Mouse (Mus musculus) lung, postnatal 0 days (tissue): ENCODE measurements around the gene Rptor. TPM values are rescaled to one million over a fixed set of nuclear protein-coding genes. Genes with fewer than 3 reads are reported as not detected.

Experiments used
- ATAC-seq: fragments of 200-750 bp; cut with Nextera tagmentation; 2 replicates; pipeline ENCODE4 v1.8.0; 2017; ENCODE audit warnings: moderate library complexity
- DNase-seq: peaks from one replicate; pipeline ENCODE4 v3.0.0-alpha.2; 2016; ENCODE audit warnings: low spot score
- H3K27ac ChIP-seq: fragments of 300-500 bp; sonication (generic); 2 replicates; pipeline ENCODE4 v1.5.1; 2014; ENCODE audit warnings: antibody characterized with exemption, mild to moderate bottlenecking, low read length, mixed read lengths
- H3K27me3 ChIP-seq: fragments of 300-500 bp; sonication (generic); replicated peaks from 2 replicates; pipeline ENCODE4 v1.6.1; 2014; ENCODE audit warnings: low read length, mixed read lengths; ENCODE audit not compliant: insufficient read depth
- H3K36me3 ChIP-seq: fragments of 300-500 bp; sonication (generic); 2 replicates; pipeline ENCODE4 v1.6.1; 2014; ENCODE audit warnings: low read length, mixed read lengths; ENCODE audit not compliant: insufficient read depth
- H3K4me1 ChIP-seq: fragments of 300-500 bp; sonication (generic); 2 replicates; pipeline ENCODE4 v1.6.1; 2014; ENCODE audit warnings: antibody characterized with exemption, low read depth, low read length, mixed read lengths; ENCODE audit not compliant: insufficient read depth
- H3K4me2 ChIP-seq: fragments of 300-500 bp; sonication (generic); replicated peaks from 2 replicates; pipeline ENCODE4 v1.6.1; 2014; ENCODE audit warnings: low read depth, mild to moderate bottlenecking, low read length, moderate library complexity, mixed read lengths
- H3K4me3 ChIP-seq: fragments of 300-500 bp; sonication (generic); 2 replicates; pipeline ENCODE4 v1.5.1; 2014; ENCODE audit warnings: low read depth, low read length
- H3K9ac ChIP-seq: fragments of 300-500 bp; sonication (generic); replicated peaks from 2 replicates; pipeline ENCODE4 v1.6.1; 2014; ENCODE audit warnings: low read depth, mild to moderate bottlenecking
- H3K9me3 ChIP-seq: fragments of 300-500 bp; sonication (generic); 2 replicates; pipeline ENCODE4 v1.6.1; 2016; ENCODE audit warnings: low read length, mixed read lengths
- CTCF ChIP-seq: IDR thresholded peaks from 2 replicates; pipeline ENCODE4 v1.5.1; 2016; ENCODE audit warnings: antibody characterized with exemption, mild to moderate bottlenecking
- EP300 ChIP-seq: IDR thresholded peaks from 2 replicates; pipeline ENCODE4 v1.6.1; 2016; ENCODE audit warnings: antibody characterized with exemption, mild to moderate bottlenecking, control low read depth
- WGBS: fragments of 180-500 bp; shearing (Covaris S2); extraction: QIAGEN DNeasy Blood & Tissue Kit; methylation state at CpG from one replicate; pipeline ENCODE4 v1.1.7; 2014; 5-methylcytosine and 5-hydroxymethylcytosine counted together
- polyA plus RNA-seq: library from polyadenylated mRNA; unstranded; fragments of >200 nt; fragmentation: Nextera tagmentation; extraction: Ambion mirVana; gene quantifications from 2 replicates; pipeline ENCODE4 v1.2.1, GENCODE M21; 2015

Rptor gene
- polyA plus RNA-seq, 1 experiment from 2014 or later = 5.3 TPM

DNA sequence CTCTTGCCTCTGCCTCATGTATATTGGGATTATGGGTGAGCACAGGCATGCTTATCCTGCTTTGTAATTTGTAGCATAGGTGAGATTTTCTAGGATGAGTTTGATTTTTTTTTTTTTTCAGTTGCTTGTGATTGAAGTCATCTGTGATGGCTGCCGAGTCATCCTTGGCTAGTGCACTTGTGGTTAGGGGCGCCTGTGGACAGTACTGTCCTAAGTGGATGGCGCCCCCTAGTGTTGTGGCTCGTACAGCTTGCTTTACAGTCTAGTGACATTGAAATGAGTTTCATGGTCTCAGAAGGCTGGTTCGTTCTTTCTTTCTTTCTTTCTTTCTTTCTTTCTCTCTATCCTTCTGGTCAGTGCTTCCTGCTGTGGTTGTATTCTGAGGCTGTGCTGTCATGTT, 16.1 kb downstream of the Rptor start:
- Histone ChIP-seq H3K36me3 (no peaks in the 10 kb centered on the region), H3K4me2 (no peak overlapping the region), H3K27me3 (no peaks in the 10 kb centered on the region), H3K9me3 (no peaks in the 10 kb centered on the region), H3K4me3 (no peak overlapping the region), H3K27ac (no peak overlapping the region), H3K4me1 (no peaks in the 10 kb centered on the region), H3K9ac (no peak overlapping the region)
- WGBS = 39% methylated on average over 5 of the region's 5 CpGs
- DNase-seq (peak; percentile 17), ATAC-seq (no peak)
- TF ChIP-seq EP300 (no peak), CTCF (peak; percentile 66)

DNA sequence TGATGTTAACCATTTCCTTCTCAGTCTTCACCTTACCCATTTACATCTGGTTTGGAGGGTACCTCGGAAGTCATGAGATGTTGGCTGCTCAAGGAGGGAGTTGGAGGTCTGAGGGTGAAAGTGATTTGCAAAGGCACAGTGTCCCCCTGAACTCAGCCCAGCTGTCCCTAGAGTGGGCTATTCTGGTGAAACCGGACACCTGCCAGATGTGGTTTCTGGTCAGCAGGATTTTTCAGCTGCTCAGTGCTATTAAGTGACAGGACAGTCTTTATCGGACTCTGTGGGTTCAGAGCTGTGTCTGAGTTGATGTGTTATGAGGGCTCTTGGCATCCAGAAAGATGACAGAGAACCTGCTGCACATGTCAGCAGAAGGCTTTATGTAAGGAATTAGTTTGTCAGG, 18.6 kb downstream of the Rptor start:
- Histone ChIP-seq H3K27ac (no peak overlapping the region), H3K4me2 (no peak overlapping the region), H3K4me3 (no peak overlapping the region), H3K9me3 (no peaks in the 10 kb centered on the region), H3K36me3 (no peaks in the 10 kb centered on the region), H3K9ac (no peak overlapping the region), H3K27me3 (no peaks in the 10 kb centered on the region), H3K4me1 (no peaks in the 10 kb centered on the region)
- ATAC-seq = no peak
- no peak for DNase-seq
- TF ChIP-seq CTCF (no peak), EP300 (no peak)
- WGBS = 60% methylated on average over 3 of the region's 3 CpGs

DNA sequence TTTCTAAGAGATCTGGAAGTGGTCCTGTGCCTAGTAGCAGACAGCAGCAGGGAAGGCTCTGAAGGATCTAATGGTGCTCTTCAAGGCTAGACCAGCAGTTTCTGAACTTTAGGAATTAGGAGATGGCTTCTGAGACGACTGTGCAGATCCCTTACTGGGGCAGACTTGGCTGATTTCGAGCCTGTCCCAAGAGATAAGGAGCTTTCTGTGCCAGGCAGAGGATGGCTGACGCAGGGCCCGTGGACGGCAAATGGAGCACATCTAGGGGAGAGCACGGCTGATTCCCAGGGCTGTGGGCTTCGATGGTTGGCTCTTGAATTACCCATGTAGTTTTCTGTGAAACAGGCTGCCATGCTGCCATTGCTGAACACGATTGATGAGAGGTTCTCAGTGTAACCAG, 21.1 kb downstream of the Rptor start:
- H3K4me1 ChIP-seq = no peaks in the 10 kb centered on the region
- DNase-seq (no peak), ATAC-seq (no peak)
- WGBS = 80% methylated on average over 8 of the region's 8 CpGs
- no peaks in the 10 kb centered on the region for H3K27me3 ChIP-seq
- H3K9me3 ChIP-seq = no peaks in the 10 kb centered on the region
- H3K36me3 ChIP-seq = no peaks in the 10 kb centered on the region
- H3K9ac ChIP-seq = no peak overlapping the region
- H3K27ac ChIP-seq = no peak overlapping the region
- no peak overlapping the region for H3K4me2 ChIP-seq
- no peak overlapping the region for H3K4me3 ChIP-seq
- no peak for TF ChIP-seq EP300
- no peak for TF ChIP-seq CTCF

DNA sequence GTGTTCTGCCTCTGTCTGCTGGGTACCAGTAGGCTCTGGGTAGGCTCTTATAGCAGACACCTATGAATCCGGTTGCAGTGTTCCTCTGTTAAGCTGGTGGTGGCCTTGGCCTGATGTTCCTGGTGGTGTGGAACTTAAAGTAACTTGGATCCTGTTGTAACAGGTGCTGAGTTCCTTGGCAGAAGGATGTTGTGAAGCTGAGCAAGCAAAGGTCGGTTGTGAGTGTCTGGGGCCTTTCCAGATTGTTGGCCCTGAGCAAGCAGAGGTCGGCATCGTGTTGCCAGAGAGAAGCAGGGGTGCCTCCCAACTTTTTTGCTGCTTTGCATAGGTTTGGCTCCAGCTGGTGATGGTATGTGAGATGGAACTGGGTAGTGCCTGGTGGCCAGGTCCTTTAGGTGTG, 21.7 kb downstream of the Rptor start:
- Histone ChIP-seq H3K4me1 (no peaks in the 10 kb centered on the region), H3K27me3 (no peaks in the 10 kb centered on the region), H3K4me2 (no peak overlapping the region), H3K4me3 (no peak overlapping the region), H3K9ac (no peak overlapping the region), H3K27ac (no peak overlapping the region), H3K9me3 (no peaks in the 10 kb centered on the region), H3K36me3 (no peaks in the 10 kb centered on the region)
- ATAC-seq (no peak), DNase-seq (no peak)
- 70% methylated on average over 4 of the region's 4 CpGs for WGBS
- TF ChIP-seq CTCF = no peak
- TF ChIP-seq EP300 = no peak

DNA sequence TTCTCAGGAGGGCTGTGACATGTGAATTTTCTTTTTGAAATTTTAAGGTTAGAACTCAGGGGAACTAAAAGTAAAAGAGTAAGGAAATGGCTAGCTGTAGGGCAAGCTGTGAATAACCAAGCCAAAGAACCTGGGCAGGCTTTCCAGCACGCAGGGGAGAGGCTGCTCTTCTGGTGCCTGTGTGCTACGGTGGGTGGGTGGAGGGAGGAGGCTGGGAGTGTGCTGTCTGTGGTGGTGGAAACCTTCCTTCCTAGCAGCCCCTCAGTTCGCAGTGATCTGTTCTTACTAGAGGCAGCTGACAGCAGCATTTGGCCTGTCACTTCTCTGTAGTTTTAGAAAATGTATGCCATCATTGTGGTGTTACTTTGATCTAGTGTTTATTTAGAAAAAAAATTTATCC, 22.2 kb downstream of the Rptor start:
- 48% methylated on average over 3 of the region's 3 CpGs for WGBS
- Histone ChIP-seq H3K27ac (no peak overlapping the region), H3K36me3 (no peaks in the 10 kb centered on the region), H3K9ac (no peak overlapping the region), H3K27me3 (no peaks in the 10 kb centered on the region), H3K9me3 (no peaks in the 10 kb centered on the region), H3K4me2 (no peak overlapping the region), H3K4me3 (no peak overlapping the region), H3K4me1 (no peaks in the 10 kb centered on the region)
- DNase-seq (no peak), ATAC-seq (peak; percentile 62)
- no peak for TF ChIP-seq CTCF

DNA sequence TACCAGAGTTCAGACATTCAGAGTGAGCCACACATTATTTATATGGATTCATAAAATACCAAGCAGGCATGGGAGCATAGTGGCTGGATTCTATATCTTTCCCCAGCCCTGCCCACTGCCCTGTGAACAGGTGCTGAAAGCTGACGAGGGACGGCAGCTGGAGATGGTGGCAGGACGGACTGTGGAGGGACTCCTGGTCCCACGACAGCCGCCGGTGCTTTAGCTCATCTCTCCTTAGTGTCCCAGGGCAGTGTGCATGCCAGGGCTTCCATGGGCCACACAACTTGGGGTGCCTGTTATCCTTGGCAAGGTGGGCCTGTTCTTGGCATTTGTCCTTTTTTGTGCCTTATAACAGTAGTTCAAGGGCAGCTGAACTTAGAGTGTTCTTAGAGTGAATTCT, 22.8 kb downstream of the Rptor start:
- ATAC-seq = peak; percentile 47

DNA sequence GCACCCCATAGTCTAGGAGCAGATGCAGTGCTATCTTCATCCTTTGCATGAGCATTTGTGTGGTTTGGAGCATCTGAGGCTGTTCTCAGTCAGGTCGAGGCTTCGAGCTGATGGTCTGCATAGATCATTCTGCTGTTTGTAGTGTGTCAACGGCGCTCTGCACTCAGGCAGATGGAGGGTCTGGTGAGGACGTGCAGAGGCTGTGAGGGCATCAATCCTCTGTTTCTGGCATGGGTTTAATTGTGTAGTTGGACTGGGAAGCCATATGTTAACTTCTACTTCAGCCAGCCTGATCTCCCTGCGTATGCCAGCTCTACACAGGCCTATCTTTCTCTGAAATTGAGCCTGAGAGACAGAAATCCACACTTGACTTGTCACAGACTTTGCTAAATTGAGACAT, 23.2 kb downstream of the Rptor start:
- Histone ChIP-seq H3K4me2 (no peak overlapping the region), H3K4me1 (no peaks in the 10 kb centered on the region), H3K36me3 (no peaks in the 10 kb centered on the region), H3K9me3 (no peaks in the 10 kb centered on the region), H3K9ac (no peak overlapping the region), H3K27ac (no peak overlapping the region), H3K27me3 (no peaks in the 10 kb centered on the region), H3K4me3 (no peak overlapping the region)
- ATAC-seq (no peak), DNase-seq (no peak)
- WGBS = 65% methylated on average over 6 of the region's 6 CpGs
- TF ChIP-seq CTCF = no peak
- no peak for TF ChIP-seq EP300

More for the DNA sequence above, 22.8 kb downstream of the Rptor start:
- Histone ChIP-seq H3K4me3 (no peak overlapping the region), H3K4me1 (no peaks in the 10 kb centered on the region), H3K27me3 (no peaks in the 10 kb centered on the region), H3K9ac (no peak overlapping the region), H3K27ac (no peak overlapping the region), H3K4me2 (no peak overlapping the region), H3K9me3 (no peaks in the 10 kb centered on the region), H3K36me3 (no peaks in the 10 kb centered on the region)
- no peak for TF ChIP-seq CTCF
- WGBS = 77% methylated on average over 6 of the region's 6 CpGs
- DNase-seq = no peak
